Mouse (Mus musculus) c-Kit-positive CD71-positive TER-119-negative erythroid progenitor cells, embryonic 14.5 days (primary cell): Measurements from ENCODE around the gene Asap2.
A peak's percentile ranks its signal among the peaks of the same experiment; 100 is the strongest.

Source experiments
- DNase-seq: peaks from one replicate; pipeline ENCODE4 v3.0.0-alpha.2; 2013; ENCODE audit warnings: low read depth

Gene Asap2

GRCm38 (mm10) chr12:21315923-21316868, 325.9 kb downstream of the Asap2 start, which contains the start of gene Iah1:
Iah1 (plus strand) TSS chr12:21316389.
- DNase-seq = peak; percentile 71

- DNase-seq = no peak
Measured at GRCm38 (mm10) chr12:21316869-21317265, 326.6 kb downstream of the Asap2 start.

DNA sequence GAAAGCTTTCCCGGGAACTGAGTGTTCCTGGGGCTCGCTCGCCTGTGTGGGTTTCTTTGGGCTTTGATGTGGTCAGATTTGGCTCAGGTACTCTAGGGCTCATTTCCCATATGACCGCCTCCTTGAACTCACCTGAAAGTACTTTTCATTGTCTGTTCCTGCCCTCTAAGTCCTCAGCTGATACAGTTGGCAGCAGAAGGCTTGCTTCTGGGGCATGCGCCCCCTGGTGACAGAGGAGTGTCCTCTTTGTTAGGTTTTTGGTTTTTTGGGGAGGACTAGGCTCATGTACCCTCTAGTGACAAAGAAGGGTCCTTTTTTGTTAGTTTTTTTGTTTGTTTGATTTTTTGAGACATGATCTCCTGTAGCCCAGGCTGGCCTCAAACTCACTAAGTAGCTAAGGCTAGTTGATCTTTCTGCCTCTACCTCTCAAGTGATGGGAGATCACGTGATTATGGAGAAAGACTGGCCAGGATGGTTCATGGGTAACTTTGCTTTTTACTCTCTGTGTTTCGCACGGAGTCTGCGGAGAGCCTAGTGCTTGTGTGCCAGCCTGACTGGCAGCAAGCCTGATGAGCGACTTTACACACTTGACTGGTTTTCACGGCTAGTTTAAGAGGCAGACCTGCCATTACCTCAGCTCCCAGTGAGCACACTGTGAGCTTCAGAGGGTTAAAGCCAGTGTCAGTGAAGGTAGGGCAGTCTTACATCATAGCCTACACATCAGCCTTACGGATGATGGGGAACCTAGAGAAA, 328.1 kb downstream of the Asap2 start:
- DNase-seq = peak; percentile 66
